ENCODE assay signal across 9 mouse cellular contexts in genomic region chrX:169303945-169304344, GRCm38 (mm10). TPM values are rescaled to one million over a fixed set of nuclear protein-coding genes. Genes with fewer than 3 reads are reported as not detected.
DNase-seq lines count a peak whose midpoint lies in the region; ATAC-seq and TF ChIP-seq lines count a peak whose summit lies in the region.
"Had no signal": no experiment of that assay in that cellular context is flagged by ENCODE, and none has a peak within 500 bp of the region (broad histone marks: within the 10 kb centered on the region; RNA-seq: fewer than 3 reads in every experiment).

No protein-coding gene starts in this region.

- DNase-seq in cerebellum, adult 2 months: peak in 1 of 2 experiments; percentile 34
- no peak for DNase-seq in cerebellum, adult 11 months
- DNase-seq in left cerebral cortex, adult 18-20 months (ENCODE audit: low spot score in 2 of 2): peak; percentile 18 to 33
- no peak for DNase-seq in left cerebral cortex, adult 11 months (ENCODE audit: low spot score)
- DNase-seq in MEL-GATA-1-ER (ENCODE audit: extremely low read depth, low read depth): peak; percentile 57
- peak; percentile 16 for DNase-seq in embryonic facial prominence, embryonic 10.5 days (ENCODE audit: low spot score)
- DNase-seq in lung, postnatal 10 days: peak; percentile 51

- no peaks in the 10 kb centered on the region for H3K27me3 ChIP-seq in cerebellum, adult 2 months (ENCODE audit: control insufficient read depth, insufficient read depth, low read length)
- H3K27me3 ChIP-seq in embryonic facial prominence, embryonic 10.5 days (replicated peaks; ENCODE audit: low read depth, poor library complexity, severe bottlenecking): peaks cover 45% of the 10 kb centered on the region

- TF ChIP-seq CTCF in cerebellum, adult 2 months (IDR thresholded peaks at IDR 0.05; ENCODE audit: borderline replicate concordance, insufficient read depth, low read depth, low read length): peak; percentile 30; the same call in 1 of the 2 replicates

- no peaks in the 10 kb centered on the region for H3K9me3 ChIP-seq in embryonic facial prominence, embryonic 10.5 days
- H3K9me3 ChIP-seq: limb, embryonic 15.5 days had no signal

- no peaks in the 10 kb centered on the region for H3K36me3 ChIP-seq in embryonic facial prominence, embryonic 10.5 days (replicated peaks)
- H3K36me3 ChIP-seq: limb, embryonic 15.5 days had no signal

- H3K27ac ChIP-seq in cerebellum, adult 2 months (ENCODE audit: insufficient read depth, low read length): no peak overlapping the region
- no peak overlapping the region for H3K27ac ChIP-seq in embryonic facial prominence, embryonic 10.5 days (replicated peaks)
- H3K27ac ChIP-seq: limb, embryonic 15.5 days had no signal

- ATAC-seq in monocyte, adult 5-6 weeks (replicated peaks; ENCODE audit: insufficient number of reproducible peaks, low FRiP score, low TSS enrichment, poor library complexity, severe bottlenecking): no peak

- WGBS in cerebellum, adult 2 months: 35% methylated on average over 3 of the region's 3 CpGs
- WGBS in embryonic facial prominence, embryonic 10.5 days: 49% methylated on average over 3 of the region's 3 CpGs

- no peak for TF ChIP-seq POLR2A in cerebellum, adult 2 months (IDR thresholded peaks at IDR 0.05; ENCODE audit: borderline replicate concordance, insufficient read depth, low read length)

- no peak overlapping the region for H3K4me3 ChIP-seq in cerebellum, adult 2 months (replicated peaks; ENCODE audit: insufficient read depth, low read depth, low read length)
- no peak overlapping the region for H3K4me3 ChIP-seq in embryonic facial prominence, embryonic 10.5 days
- H3K4me3 ChIP-seq: limb, embryonic 15.5 days had no signal

- H3K4me1 ChIP-seq in cerebellum, adult 2 months (ENCODE audit: control insufficient read depth, insufficient read depth, low read length): no peaks in the 10 kb centered on the region
- H3K4me1 ChIP-seq in embryonic facial prominence, embryonic 10.5 days: peaks cover 6% of the 10 kb centered on the region
- H3K4me1 ChIP-seq: limb, embryonic 15.5 days had no signal

RNA-seq across cellular contexts. Expression of gene Hccs, which starts 16.2 kb away (rescaled TPM):
- 26.8 TPM in 2 replicates for polyA plus RNA-seq in cerebellum, adult 2 months (2012; rRNA removed)
- total RNA-seq in left cerebral cortex, adult 18-20 months (2021): 10 to 100 TPM; 21.5 to 23.3 TPM
- polyA plus RNA-seq in embryonic facial prominence, embryonic 10.5 days (2016; fragmentation: Nextera tagmentation; extraction: Ambion mirVana): 34.8 and 36.0 TPM in 2 replicates
- 25.4 to 34.0 TPM (median 32.1 TPM) in 3 replicates for total RNA-seq in monocyte, adult 5-6 weeks (2017)

Comparison
In these comparisons a context has a peak if more than half of its experiments do, and no peak if none do; other contexts are left out.
1. DNase-seq: peak in left cerebral cortex, adult 18-20 months (2 of 2), MEL-GATA-1-ER (single experiment), embryonic facial prominence, embryonic 10.5 days (single experiment) and lung, postnatal 10 days (single experiment); none in cerebellum, adult 11 months (single experiment) and left cerebral cortex, adult 11 months (single experiment).